Mouse (Mus musculus) forelimb bud, embryonic 11.5 days (tissue): Measurements from ENCODE around the gene Rgl3.

Experiments
- DNase-seq: peaks from one replicate; pipeline ENCODE4 v3.0.0-alpha.2; 2012; ENCODE audit warnings: low read depth, low spot score

Gene Rgl3

DNA sequence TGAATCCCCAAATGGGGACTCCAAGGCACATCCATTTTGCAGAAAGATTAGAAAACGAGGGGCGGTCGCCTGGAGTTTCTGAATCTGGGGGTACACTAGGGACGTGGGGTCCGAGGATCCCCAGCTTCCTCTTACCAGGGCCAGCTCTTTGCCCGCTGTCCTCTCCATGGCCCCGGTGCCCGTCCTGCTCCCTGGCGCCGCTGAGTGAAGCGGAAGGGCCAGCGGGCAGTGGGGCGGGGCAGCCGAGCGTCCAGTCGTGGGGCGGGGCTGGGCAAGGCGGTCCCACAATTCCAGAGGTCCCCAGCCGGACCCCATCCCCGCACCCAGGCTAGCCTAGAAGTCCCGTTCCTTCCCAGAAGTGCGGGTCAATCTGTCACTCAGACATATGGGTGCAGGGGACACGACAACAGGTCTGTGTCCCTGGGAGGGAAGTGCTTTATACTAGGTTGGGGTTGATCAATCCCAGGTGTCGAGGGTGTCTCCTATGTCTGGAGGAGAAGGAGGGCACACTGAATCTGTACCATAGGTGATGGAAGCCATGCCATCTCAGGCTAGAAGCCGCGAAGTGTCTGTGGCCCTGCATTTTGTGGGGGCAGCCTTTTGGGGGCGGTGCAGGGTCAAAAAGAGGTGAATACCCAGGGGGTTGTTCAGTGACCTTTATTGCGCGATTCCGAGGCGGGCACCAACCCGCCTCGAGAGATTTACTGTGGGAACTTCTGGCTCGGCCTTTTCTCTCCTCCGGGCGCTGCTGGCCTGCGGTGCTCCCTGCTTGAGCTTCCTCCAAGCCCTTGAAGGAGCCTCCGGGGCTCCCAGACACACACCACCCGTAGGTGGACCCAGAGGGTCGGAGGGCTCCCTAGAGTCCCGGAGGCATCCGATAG, at the start of gene Rgl3:
TSS of gene Rgl3 (minus strand) at position 217 of the 881 bp plus-strand sequence.
- DNase-seq = no peak

- no peak for DNase-seq
These were observed 48.6 kb upstream of the Rgl3 start for GRCm38 (mm10) chr9:22037826-22038225.

DNA sequence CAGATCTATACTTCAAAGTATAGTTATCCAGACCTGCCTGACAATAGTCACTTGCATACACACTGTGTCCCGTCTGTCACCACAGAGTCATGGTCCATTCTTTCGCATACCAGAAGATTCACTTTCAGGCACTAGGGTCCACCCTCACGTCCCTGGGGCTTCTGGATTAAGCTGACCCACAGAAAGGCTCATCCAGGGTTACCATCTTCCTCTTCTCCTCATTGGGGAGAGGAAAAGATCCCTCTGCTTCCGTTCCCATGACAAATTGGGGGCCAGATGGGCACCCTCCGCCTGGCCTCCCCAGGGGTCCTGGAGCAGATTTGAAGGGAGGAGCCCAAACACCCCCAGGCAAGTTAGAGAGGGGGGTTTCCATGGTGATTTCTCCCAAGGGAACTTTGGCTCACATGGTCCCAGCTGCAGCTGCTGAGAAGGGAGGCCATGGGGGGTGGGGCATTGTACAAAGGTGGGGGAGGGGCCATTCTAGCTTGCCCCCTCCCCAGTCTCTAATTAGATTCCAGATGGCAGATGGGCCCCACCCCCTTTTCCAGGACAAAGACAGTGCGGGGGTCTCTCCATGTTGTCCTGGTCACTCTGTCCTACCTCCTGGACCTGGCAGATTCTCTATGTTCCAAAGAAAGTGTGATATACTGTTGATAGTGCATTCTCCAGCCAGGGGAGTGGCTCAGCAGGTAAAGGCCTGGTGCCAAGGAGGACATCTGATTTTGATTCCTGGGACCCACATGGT, 46.2 kb upstream of the Rgl3 start:
- no peak for DNase-seq

DNA sequence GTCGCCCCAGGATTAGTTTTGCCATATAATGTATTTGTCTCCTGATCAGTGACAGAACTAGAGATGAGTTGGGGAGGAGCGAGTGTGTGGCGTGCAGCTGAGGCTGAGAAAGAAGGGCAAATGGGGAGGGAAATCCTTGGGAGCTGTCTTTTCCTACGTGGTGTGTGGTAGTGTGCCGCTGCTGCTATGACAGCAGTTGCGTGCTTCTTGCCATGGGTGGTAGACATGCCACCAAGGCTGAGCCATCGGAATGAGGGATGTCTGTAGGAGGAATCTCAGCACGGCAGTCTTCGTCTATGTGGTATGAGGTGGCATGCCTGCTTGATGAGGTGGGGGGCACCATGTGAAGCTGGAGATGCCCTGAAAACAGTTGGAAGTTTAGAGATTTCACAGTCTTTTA, 41.1 kb upstream of the Rgl3 start:
- DNase-seq = no peak

DNA sequence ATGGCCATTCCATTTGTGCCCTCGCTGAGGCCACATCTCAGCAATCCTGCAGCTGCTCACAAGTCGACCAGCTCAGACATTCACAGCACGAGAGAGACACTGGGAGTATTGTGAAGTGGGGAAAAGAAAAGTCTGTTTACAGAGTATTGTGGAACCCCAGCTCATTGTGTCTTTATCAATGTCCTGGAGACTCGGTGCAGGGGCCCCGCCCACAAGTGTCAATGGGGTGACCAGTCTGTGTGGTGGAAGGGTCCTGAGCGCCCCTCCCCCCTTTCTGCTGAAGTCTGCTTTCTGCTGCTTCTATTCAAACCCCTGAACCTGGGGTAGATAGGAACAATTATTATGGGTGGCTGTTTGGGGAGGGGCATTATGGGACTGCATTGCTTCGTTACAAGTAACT, 39.2 kb upstream of the Rgl3 start:
- no peak for DNase-seq

- DNase-seq = no peak
These were observed 35.3 kb upstream of the Rgl3 start for GRCm38 (mm10) chr9:22024592-22024991.

GRCm38 (mm10) chr9:22017208-22017825, 28.1 kb upstream of the Rgl3 start:
- DNase-seq = no peak

GRCm38 (mm10) chr9:22016245-22016644, 27.0 kb upstream of the Rgl3 start:
- DNase-seq = no peak

DNA sequence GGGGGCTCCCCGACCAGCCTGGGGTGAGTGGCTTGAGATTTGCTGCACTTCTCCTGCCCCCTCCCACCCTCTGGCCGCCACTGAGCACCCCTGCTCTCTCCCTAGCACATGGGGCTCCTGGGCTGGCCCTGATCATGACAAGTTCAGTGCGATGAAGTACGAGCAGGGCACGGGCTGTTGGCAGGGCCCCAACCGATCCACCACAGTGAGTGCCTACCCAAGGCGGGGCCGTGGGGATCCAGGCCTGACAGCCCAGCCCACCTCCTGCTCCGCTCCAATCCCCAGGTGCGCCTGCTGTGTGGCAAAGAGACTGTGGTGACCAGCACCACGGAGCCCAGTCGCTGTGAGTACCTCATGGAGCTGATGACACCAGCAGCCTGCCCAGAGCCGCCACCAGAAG, 23.5 kb upstream of the Rgl3 start:
- no peak for DNase-seq

DNA sequence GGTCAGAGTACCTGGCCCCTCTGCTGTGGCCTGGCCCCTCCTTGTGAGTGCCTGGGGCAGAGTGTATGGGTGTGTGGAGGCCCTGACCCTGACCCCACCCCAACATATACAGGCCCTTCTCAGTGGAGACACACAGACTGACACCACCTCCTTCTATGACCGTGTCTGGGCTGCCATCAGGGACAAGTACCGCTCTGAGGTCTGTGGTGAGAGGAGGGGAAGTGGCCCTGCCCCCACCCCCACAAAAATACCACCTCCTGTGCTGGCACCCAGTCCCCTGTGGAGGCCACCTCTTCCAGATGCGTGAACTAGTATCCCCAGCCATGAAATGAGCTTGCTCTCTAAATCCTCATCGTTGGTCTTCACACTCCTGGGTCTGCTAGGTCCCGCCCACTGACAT, 21.8 kb upstream of the Rgl3 start:
- DNase-seq = no peak

- DNase-seq = no peak
These were observed 15.3 kb upstream of the Rgl3 start for GRCm38 (mm10) chr9:22004546-22004945.

GRCm38 (mm10) chr9:22003163-22003554, 13.9 kb upstream of the Rgl3 start:
- peak; percentile 41 for DNase-seq

GRCm38 (mm10) chr9:22002194-22003162, 13.2 kb upstream of the Rgl3 start, which contains the start of the genes Ccdc151 and Prkcsh:
Gene Ccdc151 (minus strand): TSS chr9:22002634.
Gene Prkcsh (plus strand): TSS chr9:22002806.
- peak; percentile 99 for DNase-seq

DNA sequence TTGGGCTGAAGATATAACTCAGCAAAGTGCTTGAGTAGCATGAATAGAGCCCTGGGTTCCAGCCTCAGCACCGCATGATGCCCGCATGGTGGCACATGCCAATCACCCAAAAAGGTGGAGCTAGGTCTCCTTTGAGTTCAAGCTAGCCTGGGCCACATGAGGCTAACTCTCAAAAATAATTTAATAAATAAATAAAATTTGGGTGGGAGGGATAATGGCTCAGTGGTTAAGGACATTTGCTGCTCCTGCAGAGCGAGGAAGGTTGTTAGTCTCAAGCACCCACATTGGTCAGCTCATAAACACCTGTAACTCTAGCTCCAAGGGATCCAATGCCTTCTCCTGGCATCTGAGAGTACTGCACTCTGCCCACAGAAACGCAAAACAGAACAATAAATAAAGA, 12.4 kb upstream of the Rgl3 start:
- DNase-seq = no peak

- no peak for DNase-seq
These were observed 11.1 kb upstream of the Rgl3 start for GRCm38 (mm10) chr9:22000296-22000695.

GRCm38 (mm10) chr9:21996178-21996867, 7.1 kb upstream of the Rgl3 start:
- DNase-seq = no peak

GRCm38 (mm10) chr9:21992227-21992626, 3.0 kb upstream of the Rgl3 start:
- DNase-seq = no peak

DNA sequence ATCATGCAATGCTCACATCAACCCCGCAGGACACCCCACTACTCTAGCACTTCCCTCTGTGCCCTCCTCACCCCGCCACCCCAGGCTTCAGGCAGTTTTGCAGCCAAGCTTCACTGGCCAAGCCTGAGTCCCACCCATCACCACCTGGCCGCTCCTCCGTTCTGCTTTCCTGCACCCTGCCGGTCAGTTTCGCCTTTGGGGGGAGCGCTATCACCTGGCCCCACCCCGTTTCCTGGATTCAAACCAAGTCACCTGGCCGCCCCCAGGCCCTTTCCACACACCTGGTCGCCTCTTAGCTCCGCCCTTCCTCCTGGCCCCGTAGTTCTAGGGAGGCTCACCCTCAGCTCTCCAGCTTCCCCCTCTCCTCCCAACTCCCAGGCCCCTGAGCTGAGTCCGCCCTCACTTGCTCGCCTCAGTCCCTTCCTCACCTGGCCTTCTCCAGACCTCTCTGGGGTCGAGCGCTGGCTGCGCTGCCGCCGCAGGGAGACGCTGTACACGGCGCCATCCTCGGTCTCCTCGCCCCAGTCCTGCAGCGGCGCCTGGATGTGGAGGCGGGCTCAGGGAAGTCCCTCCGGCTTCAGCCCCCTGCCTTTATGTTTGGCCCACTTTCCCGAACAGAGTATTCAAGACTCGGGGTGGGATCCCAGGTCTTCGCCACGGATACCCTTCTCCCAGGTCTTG, 685 bp downstream of the Rgl3 start:
- no peak for DNase-seq

DNA sequence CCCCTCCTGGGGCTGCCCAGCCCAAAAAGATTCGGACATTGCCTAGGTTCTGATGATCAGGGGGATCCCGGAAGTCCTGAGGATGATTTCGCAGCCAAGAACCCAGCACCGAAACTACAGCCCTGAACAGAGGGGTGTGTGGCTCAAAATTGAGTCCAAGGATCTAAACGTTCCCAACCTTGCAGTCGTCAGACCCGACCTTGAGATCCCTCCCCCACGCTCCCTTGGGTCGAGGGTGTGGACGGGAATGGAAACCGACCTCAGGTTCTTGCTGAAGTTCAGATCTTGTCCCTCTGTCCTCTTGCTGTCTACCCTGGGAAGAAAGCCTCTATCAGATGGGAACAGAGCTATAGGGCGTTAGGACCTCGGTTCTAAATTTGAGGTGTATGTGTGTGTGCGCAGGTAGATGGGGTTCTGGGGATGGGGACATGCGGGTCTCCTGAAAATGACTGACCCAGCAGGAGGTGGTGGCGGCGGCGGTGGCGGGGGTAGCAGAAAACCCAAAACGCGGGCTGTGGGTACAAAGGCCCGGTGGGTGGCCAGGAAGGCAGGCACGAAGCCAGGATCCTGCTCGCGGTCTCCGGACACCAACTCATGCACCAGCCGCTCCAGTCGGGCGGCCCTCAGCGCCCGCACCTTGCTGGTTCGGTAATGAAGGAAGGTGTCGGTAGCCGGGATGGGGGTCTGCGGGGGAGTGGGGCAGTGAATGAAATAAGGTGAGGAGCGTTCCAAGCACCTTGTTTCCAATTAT, 1.5 kb downstream of the Rgl3 start:
- no peak for DNase-seq
